Mouse (Mus musculus) liver, adult 2 months (tissue): ENCODE measurements around the gene Ppm1h.

ENCODE experiments used
- CTCF ChIP-seq: fragments of 200-500 bp; IDR thresholded peaks from 2 replicates; pipeline ENCODE4 v1.5.1; 2011; ENCODE audit warnings: low read depth, low read length, control low read depth
- POLR2A ChIP-seq: fragments of 200-500 bp; IDR thresholded peaks from 2 replicates; pipeline ENCODE4 v1.6.1; 2011; ENCODE audit warnings: low read length, control low read depth; ENCODE audit not compliant: insufficient read depth; ENCODE audit errors: extremely low read depth

- TF ChIP-seq CTCF = no peak
- TF ChIP-seq POLR2A = no peak
These were observed 136.5 kb downstream of the Ppm1h start for GRCm38 (mm10) chr10:122815094-122815493.
